In genomic region chr7:98481066-98481734, GRCm38 (mm10) we compare ENCODE assay signal across 8 mouse cellular contexts. TPM values are rescaled to one million over a fixed set of nuclear protein-coding genes. Genes with fewer than 3 reads are reported as not detected.
DNase-seq lines count a peak whose midpoint lies in the region; ATAC-seq and TF ChIP-seq lines count a peak whose summit lies in the region.

No protein-coding gene starts in this region.

- H3K4me1 ChIP-seq in liver, embryonic 12.5 days: no peaks in the 10 kb centered on the region; the same call in 1 of the 2 replicates
- 0 out of 2 replicates have a peak, but pooled peaks cover 3% of the 10 kb centered on the region for H3K4me1 ChIP-seq in midbrain, embryonic 12.5 days

- peak; percentile 75 for DNase-seq in liver
- DNase-seq in gastrocnemius, postnatal 14 days: peak; percentile 83
- DNase-seq in left cerebral cortex, adult 2 months (ENCODE audit: extremely low spot score in 1 of 2, low spot score in 2 of 2): peak; percentile 65 to 77
- DNase-seq in right cerebral cortex, postnatal 4 days: peak; percentile 77

- H3K36me3 ChIP-seq in liver, embryonic 12.5 days: no peaks in the 10 kb centered on the region
- no peaks in the 10 kb centered on the region for H3K36me3 ChIP-seq in midbrain, embryonic 12.5 days

- no peak for ATAC-seq in liver, embryonic 12.5 days
- peak; percentile 80 for ATAC-seq in common myeloid progenitor, adult 5-6 weeks (replicated peaks; ENCODE audit: low read depth, poor library complexity, severe bottlenecking)
- ATAC-seq in inflammation-experienced regulatory T-cells, adult 6 months: peak; percentile 66
- ATAC-seq in midbrain, embryonic 12.5 days (ENCODE audit: low FRiP score, low read depth): peak; percentile 71

- no peak overlapping the region for H3K9ac ChIP-seq in liver, embryonic 12.5 days
- H3K9ac ChIP-seq in midbrain, embryonic 12.5 days (replicated peaks): no peak overlapping the region

- no peak overlapping the region for H3K4me3 ChIP-seq in liver, embryonic 12.5 days
- H3K4me3 ChIP-seq in left cerebral cortex, adult 2 months: no peak overlapping the region
- H3K4me3 ChIP-seq in midbrain, embryonic 12.5 days: no peak overlapping the region

- peak; percentile 96 for TF ChIP-seq CTCF in left cerebral cortex, adult 2 months (IDR thresholded peaks at IDR 0.05)

- H3K27me3 ChIP-seq in liver, embryonic 12.5 days (replicated peaks): peaks cover 39% of the 10 kb centered on the region
- H3K27me3 ChIP-seq in midbrain, embryonic 12.5 days: peaks cover 11% of the 10 kb centered on the region

- no peak overlapping the region for H3K4me2 ChIP-seq in liver, embryonic 12.5 days
- H3K4me2 ChIP-seq in midbrain, embryonic 12.5 days (replicated peaks): no peak overlapping the region

- H3K9me3 ChIP-seq in liver, embryonic 12.5 days (replicated peaks): no peaks in the 10 kb centered on the region
- no peaks in the 10 kb centered on the region for H3K9me3 ChIP-seq in midbrain, embryonic 12.5 days

- no peak overlapping the region for H3K27ac ChIP-seq in liver, embryonic 12.5 days
- H3K27ac ChIP-seq in left cerebral cortex, adult 2 months: no peak overlapping the region
- H3K27ac ChIP-seq in midbrain, embryonic 12.5 days (replicated peaks): no peak overlapping the region

- intact Hi-C loops in gastrocnemius, postnatal 14 days (cut with DNase I; ENCODE audit: low total_unique reads): loop anchor here (5.0 kb wide), 2 partner anchors 111 to 126 kb away; no protein-coding TSS in a partner anchor
- intact Hi-C loops in left cerebral cortex, adult 2 months (cut with DNase I): loop anchor here (1.0 to 5.0 kb wide), 3 partner anchors 108 to 216 kb away; no protein-coding TSS in a partner anchor

- 25% methylated on average over 9 of the region's 9 CpGs for WGBS in liver, embryonic 12.5 days (ENCODE audit: insufficient replicate concordance)
- 16% methylated on average over 9 of the region's 9 CpGs for WGBS in midbrain, embryonic 12.5 days

RNA-seq across cellular contexts. Expression of gene Lrrc32, which starts 7.9 kb away (rescaled TPM):
- 7.4 and 8.3 TPM in 2 replicates for polyA plus RNA-seq in liver, embryonic 12.5 days (2016; fragmentation: Nextera tagmentation; extraction: Ambion mirVana)
- not detected in 2 replicates for total RNA-seq in common myeloid progenitor, adult 5-6 weeks (2017)
- 1 to 10 TPM; 3.5 to 6.9 TPM for total RNA-seq in gastrocnemius, postnatal 14 days (2021)
- 10 to 100 TPM; 13.6 to 50.0 (median 44.7) TPM for polyA plus RNA-seq in inflammation-experienced regulatory T-cells, adult 6 months (2017; shearing (Covaris generic))
- total RNA-seq in left cerebral cortex, adult 2 months (2021): 1 to 10 TPM; 5.0 to 8.0 TPM
- polyA plus RNA-seq in midbrain, embryonic 12.5 days (2016; fragmentation: Nextera tagmentation; extraction: Ambion mirVana): 4.1 and 4.3 TPM in 2 replicates

RNA-seq across cellular contexts. Expression of gene Gucy2d, which starts 41.0 kb away (rescaled TPM):
- not detected in 2 replicates for polyA plus RNA-seq in liver, embryonic 12.5 days (2016; fragmentation: Nextera tagmentation; extraction: Ambion mirVana)
- total RNA-seq in common myeloid progenitor, adult 5-6 weeks (2017): not detected in 2 replicates
- total RNA-seq in gastrocnemius, postnatal 14 days (2021): under 1 TPM in 1 of 2 experiments, not detected in 1; 0.18 TPM
- not detected for polyA plus RNA-seq in inflammation-experienced regulatory T-cells, adult 6 months (2017; shearing (Covaris generic))
- not detected for total RNA-seq in left cerebral cortex, adult 2 months (2021)
- polyA plus RNA-seq in midbrain, embryonic 12.5 days (2016; fragmentation: Nextera tagmentation; extraction: Ambion mirVana): not detected in 2 replicates
